Mouse (Mus musculus): ENCODE measurements around the gene Ednra. TPM values are rescaled to one million over a fixed set of nuclear protein-coding genes. Genes with fewer than 3 reads are reported as not detected.

Gene Ednra
- polyA plus RNA-seq, 1 experiment = not detected

- no peaks in the 10 kb centered on the region for H3K27me3 ChIP-seq (replicated peaks)
Measured at GRCm38 (mm10) chr8:77752041-77752440, 27.8 kb upstream of the Ednra start.

GRCm38 (mm10) chr8:77750407-77750806 lies 26.1 kb upstream of the Ednra start:
- H3K4me1 ChIP-seq = no peaks in the 10 kb centered on the region
- peaks cover 3% of the 10 kb centered on the region; the same call in 1 of the 2 replicates for H3K9me3 ChIP-seq
- no peaks in the 10 kb centered on the region for H3K27me3 ChIP-seq (replicated peaks)
- no peak overlapping the region for H3K4me3 ChIP-seq (replicated peaks)
- no peak for TF ChIP-seq GATA1 (IDR thresholded peaks at IDR 0.05; ENCODE audit: borderline replicate concordance, low read length)
- TF ChIP-seq FLI1 (IDR thresholded peaks at IDR 0.05; ENCODE audit: low read length) = no peak
- no peaks in the 10 kb centered on the region for H3K36me3 ChIP-seq (replicated peaks; ENCODE audit: low read length)

More at GRCm38 (mm10) chr8:77752041-77752440, 27.8 kb upstream of the Ednra start:
- Histone ChIP-seq H3K4me3 (replicated peaks) (no peak overlapping the region), H3K36me3 (replicated peaks; ENCODE audit: low read length) (no peaks in the 10 kb centered on the region), H3K9me3 (no peaks in the 10 kb centered on the region), H3K4me1 (no peaks in the 10 kb centered on the region)
- TF ChIP-seq FLI1 (IDR thresholded peaks at IDR 0.05; ENCODE audit: low read length) (no peak), GATA1 (IDR thresholded peaks at IDR 0.05; ENCODE audit: borderline replicate concordance, low read length) (no peak)

- Histone ChIP-seq H3K36me3 (replicated peaks; ENCODE audit: low read length) (no peaks in the 10 kb centered on the region), H3K9me3 (peaks cover 3% of the 10 kb centered on the region; the same call in 1 of the 2 replicates), H3K4me1 (no peaks in the 10 kb centered on the region), H3K27me3 (replicated peaks) (no peaks in the 10 kb centered on the region), H3K4me3 (replicated peaks) (no peak overlapping the region)
- TF ChIP-seq GATA1 (IDR thresholded peaks at IDR 0.05; ENCODE audit: borderline replicate concordance, low read length) (no peak), FLI1 (IDR thresholded peaks at IDR 0.05; ENCODE audit: low read length) (no peak)
Measured at GRCm38 (mm10) chr8:77744476-77744875, 20.2 kb upstream of the Ednra start.

- H3K4me3 ChIP-seq (replicated peaks) = no peak overlapping the region
- H3K36me3 ChIP-seq (replicated peaks; ENCODE audit: low read length) = no peaks in the 10 kb centered on the region
- peaks cover 3% of the 10 kb centered on the region; the same call in 1 of the 2 replicates for H3K9me3 ChIP-seq
- H3K27me3 ChIP-seq (replicated peaks) = no peaks in the 10 kb centered on the region
- no peaks in the 10 kb centered on the region for H3K4me1 ChIP-seq
- no peak for TF ChIP-seq FLI1 (IDR thresholded peaks at IDR 0.05; ENCODE audit: low read length)
- no peak for TF ChIP-seq GATA1 (IDR thresholded peaks at IDR 0.05; ENCODE audit: borderline replicate concordance, low read length)
Measured at GRCm38 (mm10) chr8:77742395-77742794, 18.1 kb upstream of the Ednra start.

GRCm38 (mm10) chr8:77741050-77741777 lies 16.9 kb upstream of the Ednra start:
- H3K9me3 ChIP-seq = no peaks in the 10 kb centered on the region
- no peaks in the 10 kb centered on the region for H3K27me3 ChIP-seq (replicated peaks)
- H3K4me1 ChIP-seq = no peaks in the 10 kb centered on the region
- no peaks in the 10 kb centered on the region for H3K36me3 ChIP-seq (replicated peaks; ENCODE audit: low read length)
- no peak overlapping the region for H3K4me3 ChIP-seq (replicated peaks)
- TF ChIP-seq GATA1 (IDR thresholded peaks at IDR 0.05; ENCODE audit: borderline replicate concordance, low read length) = no peak
- TF ChIP-seq FLI1 (IDR thresholded peaks at IDR 0.05; ENCODE audit: low read length) = no peak

GRCm38 (mm10) chr8:77738419-77738818 lies 14.2 kb upstream of the Ednra start:
- no peak for TF ChIP-seq GATA1 (IDR thresholded peaks at IDR 0.05; ENCODE audit: borderline replicate concordance, low read length)
- TF ChIP-seq FLI1 (IDR thresholded peaks at IDR 0.05; ENCODE audit: low read length) = no peak
- Histone ChIP-seq H3K9me3 (no peaks in the 10 kb centered on the region), H3K27me3 (replicated peaks) (no peaks in the 10 kb centered on the region), H3K4me3 (replicated peaks) (no peak overlapping the region), H3K36me3 (replicated peaks; ENCODE audit: low read length) (no peaks in the 10 kb centered on the region), H3K4me1 (no peaks in the 10 kb centered on the region)

- TF ChIP-seq FLI1 (IDR thresholded peaks at IDR 0.05; ENCODE audit: low read length) = no peak
- no peak for TF ChIP-seq GATA1 (IDR thresholded peaks at IDR 0.05; ENCODE audit: borderline replicate concordance, low read length)
- Histone ChIP-seq H3K9me3 (no peaks in the 10 kb centered on the region; the same call in 1 of the 2 replicates), H3K4me3 (replicated peaks) (no peak overlapping the region), H3K36me3 (replicated peaks; ENCODE audit: low read length) (no peaks in the 10 kb centered on the region), H3K4me1 (no peaks in the 10 kb centered on the region), H3K27me3 (replicated peaks) (no peaks in the 10 kb centered on the region)
Measured at GRCm38 (mm10) chr8:77737327-77737726, 13.1 kb upstream of the Ednra start.

- H3K4me1 ChIP-seq = no peaks in the 10 kb centered on the region
- no peaks in the 10 kb centered on the region for H3K27me3 ChIP-seq (replicated peaks)
- TF ChIP-seq FLI1 (IDR thresholded peaks at IDR 0.05; ENCODE audit: low read length) (no peak), GATA1 (IDR thresholded peaks at IDR 0.05; ENCODE audit: borderline replicate concordance, low read length) (no peak)
- H3K9me3 ChIP-seq = no peaks in the 10 kb centered on the region; the same call in 1 of the 2 replicates
- no peak overlapping the region for H3K4me3 ChIP-seq (replicated peaks)
- no peaks in the 10 kb centered on the region for H3K36me3 ChIP-seq (replicated peaks; ENCODE audit: low read length)
Measured at GRCm38 (mm10) chr8:77733792-77734191, 9.5 kb upstream of the Ednra start.

- H3K4me1 ChIP-seq = no peaks in the 10 kb centered on the region
- no peaks in the 10 kb centered on the region for H3K36me3 ChIP-seq (replicated peaks; ENCODE audit: low read length)
- no peak overlapping the region for H3K4me3 ChIP-seq (replicated peaks)
- TF ChIP-seq FLI1 (IDR thresholded peaks at IDR 0.05; ENCODE audit: low read length) (no peak), GATA1 (IDR thresholded peaks at IDR 0.05; ENCODE audit: borderline replicate concordance, low read length) (no peak)
- no peaks in the 10 kb centered on the region; the same call in 1 of the 2 replicates for H3K9me3 ChIP-seq
- H3K27me3 ChIP-seq (replicated peaks) = no peaks in the 10 kb centered on the region
Measured at GRCm38 (mm10) chr8:77732964-77733363, 8.7 kb upstream of the Ednra start.

GRCm38 (mm10) chr8:77725406-77725805 lies 1.1 kb upstream of the Ednra start:
- Histone ChIP-seq H3K36me3 (replicated peaks; ENCODE audit: low read length) (no peaks in the 10 kb centered on the region), H3K4me1 (no peaks in the 10 kb centered on the region), H3K4me3 (replicated peaks) (no peak overlapping the region), H3K27me3 (replicated peaks) (peaks cover 14% of the 10 kb centered on the region), H3K9me3 (peaks cover 2% of the 10 kb centered on the region; the same call in 1 of the 2 replicates)
- no peak for TF ChIP-seq GATA1 (IDR thresholded peaks at IDR 0.05; ENCODE audit: borderline replicate concordance, low read length)
- no peak for TF ChIP-seq FLI1 (IDR thresholded peaks at IDR 0.05; ENCODE audit: low read length)
